Mouse (Mus musculus) spleen, adult 12 weeks (tissue): ENCODE measurements around the gene Ap1s3.
"Not testable (repeated sequence)": the region's sequence is repeated elsewhere in the genome, so short reads cannot be mapped to it uniquely, and the experiment has no call there.

Source experiments
- DNase-seq: peaks from one replicate; pipeline ENCODE4 v3.0.0; 2022; ENCODE audit warnings: low spot score

The Ap1s3 gene

GRCm38 (mm10) chr1:79669419-79669974 lies 2.3 kb downstream of the Ap1s3 start:
- DNase-seq = no peak

GRCm38 (mm10) chr1:79664911-79665310 lies 6.9 kb downstream of the Ap1s3 start:
- no peak for DNase-seq

DNA sequence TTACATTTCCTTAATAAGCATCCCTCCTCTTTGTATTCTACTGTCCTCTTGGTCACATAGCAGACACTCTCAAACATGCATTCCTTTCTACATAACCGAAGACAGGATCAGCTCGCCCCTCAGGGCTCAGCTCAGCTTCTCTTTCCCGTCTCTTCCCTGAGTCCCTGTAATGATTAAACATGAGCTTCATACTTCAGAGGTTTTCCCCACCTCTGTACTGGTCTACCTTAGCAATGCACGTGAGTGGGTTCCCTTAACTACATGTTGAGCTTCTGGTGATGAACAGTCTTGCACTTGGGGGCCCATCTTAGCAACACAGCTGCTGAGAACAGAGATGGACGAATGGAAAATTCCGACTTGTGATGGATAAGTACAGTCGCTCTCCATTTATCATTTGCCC lies 12.2 kb downstream of the Ap1s3 start:
- no peak for DNase-seq

DNA sequence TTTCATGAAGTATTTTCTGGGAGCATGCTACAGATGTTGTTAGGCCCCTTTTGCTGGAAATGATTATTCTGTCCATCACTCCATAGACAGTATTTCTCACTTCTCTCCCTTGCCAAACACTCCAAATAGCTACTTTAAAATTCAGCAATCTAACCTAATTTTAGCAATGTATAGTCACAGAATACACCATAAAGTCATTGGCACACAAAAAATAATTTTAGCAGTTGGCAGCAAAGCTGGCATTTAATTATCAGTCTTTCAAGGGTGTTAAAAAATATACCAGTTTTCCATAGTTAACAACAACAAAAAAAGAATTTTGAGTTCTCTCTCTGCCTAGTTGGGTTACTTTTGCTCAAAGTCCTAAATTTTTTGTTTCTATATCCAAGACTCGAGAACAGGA lies 14.4 kb downstream of the Ap1s3 start:
- DNase-seq = no peak

DNA sequence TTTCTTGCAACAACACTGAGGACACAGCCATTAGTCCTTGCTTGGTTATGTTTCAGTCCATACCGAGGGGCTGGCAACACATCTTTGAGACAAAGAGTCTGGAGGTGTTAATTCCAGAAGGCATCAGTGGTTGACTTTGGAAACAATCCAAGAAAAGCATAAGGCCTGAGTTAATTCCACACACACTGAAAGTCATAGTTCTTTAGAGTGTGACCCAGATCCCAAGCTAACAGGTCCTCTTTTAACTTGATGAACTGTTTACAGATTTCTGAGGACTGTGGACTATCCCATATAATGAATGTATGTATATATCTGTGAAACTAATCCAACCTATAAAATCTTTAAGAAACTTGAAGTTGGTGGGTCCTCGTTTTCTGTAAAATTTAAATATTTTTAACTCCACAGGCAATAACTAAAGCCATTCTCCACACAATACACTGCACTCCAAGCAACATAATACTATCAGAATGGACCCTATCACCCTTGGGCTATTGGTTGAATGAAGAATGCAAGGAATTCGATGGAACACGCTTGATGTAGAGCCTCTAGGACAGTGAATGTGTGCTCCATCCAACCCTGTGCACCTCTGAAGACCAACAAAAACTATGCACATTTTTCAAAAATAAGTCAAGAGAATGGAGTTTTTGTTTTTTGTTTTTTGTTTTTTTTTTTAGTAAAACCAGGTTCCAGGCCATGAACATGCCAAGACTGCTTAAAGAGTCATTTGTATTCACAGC lies 15.8 kb downstream of the Ap1s3 start:
- DNase-seq = no peak

- no peak for DNase-seq
Observed at GRCm38 (mm10) chr1:79654948-79655347, 16.8 kb downstream of the Ap1s3 start.

DNA sequence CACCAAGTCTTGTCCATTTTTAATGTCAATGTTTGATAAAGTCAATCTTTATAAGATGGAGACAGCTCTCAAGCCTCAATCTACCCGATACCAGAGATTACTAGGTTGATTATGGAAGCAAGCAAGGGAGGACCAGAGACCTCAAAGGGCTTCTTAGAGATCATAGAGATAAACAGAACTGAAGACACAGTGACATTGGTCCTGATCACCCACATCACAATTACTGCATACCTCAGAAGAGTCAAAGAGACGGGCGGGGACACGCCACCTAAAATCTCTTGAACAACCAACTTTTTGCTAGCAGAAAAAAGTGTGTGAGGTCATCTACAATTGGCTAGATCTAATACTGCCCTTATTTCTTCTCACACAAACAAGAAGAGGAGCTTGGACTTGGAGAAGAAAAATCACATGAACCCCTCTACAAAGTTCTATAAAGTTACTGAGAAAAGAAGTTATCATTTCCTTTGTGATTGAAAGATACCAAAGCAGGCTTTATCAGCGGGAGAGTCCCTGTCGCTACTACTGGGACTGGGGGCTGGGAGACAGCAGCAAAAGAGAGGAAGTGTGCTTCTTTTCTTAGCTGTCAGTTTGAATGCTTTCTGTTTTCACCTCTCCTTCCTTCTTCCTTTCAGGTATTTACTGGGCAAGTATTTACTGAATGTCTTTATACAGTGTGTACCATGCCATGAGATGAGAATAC lies 28.2 kb downstream of the Ap1s3 start:
- no peak for DNase-seq

- no peak for DNase-seq
Observed at GRCm38 (mm10) chr1:79642680-79643079, 29.1 kb downstream of the Ap1s3 start.

DNA sequence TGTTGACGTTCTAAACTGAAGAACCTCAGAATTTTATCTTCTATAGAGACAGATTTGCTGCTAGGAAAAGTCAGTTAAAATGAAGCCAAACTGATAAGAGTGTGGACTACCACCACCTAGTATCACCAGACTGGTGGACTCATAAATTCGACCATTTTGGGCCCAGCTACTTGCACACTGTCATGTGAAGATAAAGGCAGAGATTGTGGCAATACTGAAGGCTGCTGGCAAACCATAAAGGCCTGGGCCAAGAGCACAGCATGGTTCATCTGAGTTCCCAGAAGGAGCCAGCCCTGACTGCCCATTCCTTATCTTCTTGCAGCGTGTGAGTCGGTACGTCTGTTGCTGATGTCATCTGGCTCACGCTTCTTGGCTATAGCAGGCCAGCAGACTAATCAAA lies 30.4 kb downstream of the Ap1s3 start:
- no peak for DNase-seq

- no peak for DNase-seq
Observed at GRCm38 (mm10) chr1:79640151-79640550, 31.6 kb downstream of the Ap1s3 start.

DNA sequence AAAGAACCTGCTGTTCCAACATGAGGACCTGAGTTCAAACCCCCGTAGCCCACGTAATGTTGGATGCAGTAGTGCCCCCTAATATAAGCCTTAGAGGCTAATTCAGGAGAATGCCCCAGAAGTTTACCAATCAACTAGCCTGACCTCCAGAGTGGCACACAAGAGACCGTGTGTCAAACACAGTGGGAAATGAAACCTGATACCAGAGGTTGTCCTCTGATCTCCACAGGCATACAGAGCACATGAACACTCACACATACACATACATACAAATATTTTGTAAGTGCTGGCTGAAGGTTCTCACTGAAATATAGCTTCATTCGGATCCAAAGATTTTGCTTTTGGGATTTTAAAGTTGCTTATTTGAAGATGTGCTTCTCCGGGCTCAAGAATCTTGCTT lies 32.1 kb downstream of the Ap1s3 start:
- no peak for DNase-seq

DNA sequence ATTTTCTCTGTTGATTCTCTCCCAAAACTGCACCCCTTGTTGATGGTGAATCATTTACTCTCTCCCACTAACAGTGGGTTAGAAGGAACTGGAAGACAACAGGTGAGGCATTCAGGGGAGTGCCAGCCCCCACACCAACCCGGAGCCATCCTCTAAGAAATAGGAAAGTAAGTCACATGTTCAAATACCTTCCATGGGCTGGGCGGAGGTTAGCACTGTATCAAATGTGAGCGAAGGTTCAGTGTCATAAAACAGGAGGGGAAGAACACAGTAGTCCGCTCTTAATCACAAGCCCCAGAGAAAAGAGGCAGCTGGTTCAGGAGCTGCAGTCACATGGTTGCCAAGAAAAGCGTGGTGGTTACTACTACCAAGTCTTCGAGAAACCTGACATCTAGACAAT lies 32.7 kb downstream of the Ap1s3 start:
- DNase-seq = no peak

GRCm38 (mm10) chr1:79637768-79638167 lies 34.0 kb downstream of the Ap1s3 start:
- DNase-seq = no peak

GRCm38 (mm10) chr1:79631521-79631920 lies 40.3 kb downstream of the Ap1s3 start:
- DNase-seq = no peak

- no peak for DNase-seq
Observed at GRCm38 (mm10) chr1:79629726-79630125, 42.0 kb downstream of the Ap1s3 start.

- no peak for DNase-seq
Observed at GRCm38 (mm10) chr1:79626140-79626539, 45.6 kb downstream of the Ap1s3 start.

GRCm38 (mm10) chr1:79619434-79619833 lies 52.3 kb downstream of the Ap1s3 start:
- no peak for DNase-seq

GRCm38 (mm10) chr1:79616492-79616891 lies 55.3 kb downstream of the Ap1s3 start:
- no peak for DNase-seq

- no peak for DNase-seq
Observed at GRCm38 (mm10) chr1:79614456-79614855, 57.3 kb downstream of the Ap1s3 start.

- not testable (repeated sequence) for DNase-seq
Observed at GRCm38 (mm10) chr1:79611271-79611670, 60.5 kb downstream of the Ap1s3 start.

DNA sequence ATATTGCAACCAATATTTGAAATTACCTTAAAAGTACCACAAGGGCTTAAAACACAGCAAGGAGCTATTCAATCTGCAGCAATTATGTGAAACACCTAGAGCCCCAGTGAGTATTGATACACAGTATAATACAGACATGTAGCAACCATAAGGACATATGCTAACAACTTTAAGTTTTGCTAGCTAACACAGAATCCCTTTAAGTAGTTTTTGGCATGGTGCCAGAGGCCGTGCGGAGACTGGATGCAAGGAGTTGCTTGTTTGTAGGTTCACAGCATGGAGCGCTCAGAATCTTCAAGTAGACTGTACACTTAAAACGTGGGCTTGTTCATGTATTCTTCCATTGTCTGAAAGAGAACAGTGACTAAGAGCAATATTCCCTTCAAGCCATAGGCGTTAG lies 62.9 kb downstream of the Ap1s3 start:
- DNase-seq = not testable (repeated sequence)

DNA sequence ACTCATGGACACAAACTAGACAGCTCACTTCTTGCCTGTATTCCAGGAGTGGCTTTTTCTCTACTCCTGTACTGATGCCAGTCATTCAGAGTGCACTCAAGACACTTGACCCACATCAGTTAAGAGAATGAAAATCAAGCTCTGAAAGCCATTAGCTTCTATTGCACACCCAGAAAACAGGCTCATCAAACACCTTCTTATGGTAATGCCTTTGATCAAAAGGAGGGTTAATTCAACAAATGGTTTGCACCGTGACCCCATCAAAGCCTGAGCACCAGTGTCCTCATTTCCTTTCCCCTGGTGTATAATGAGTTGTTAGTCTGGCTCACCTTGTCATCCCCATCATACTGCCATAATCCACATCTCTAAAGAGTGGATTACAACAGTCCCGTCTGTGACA lies 69.3 kb downstream of the Ap1s3 start:
- no peak for DNase-seq

GRCm38 (mm10) chr1:79598385-79599178 lies 73.2 kb downstream of the Ap1s3 start:
- DNase-seq = no peak
